20 mouse cellular contexts compared by ENCODE assay signal in genomic region chr14:106835705-106836104, GRCm38 (mm10).
DNase-seq lines count a peak whose midpoint lies in the region; ATAC-seq lines count a peak whose summit lies in the region.
"Had no signal": no experiment of that assay in that cellular context is flagged by ENCODE, and none has a peak within 500 bp of the region (broad histone marks: within the 10 kb centered on the region; RNA-seq: fewer than 3 reads in every experiment).

No protein-coding gene starts in this region.

- 0 out of 2 replicates have a peak, but pooled peaks have one; percentile 20 for ATAC-seq in hindbrain, embryonic 11.5 days (ENCODE audit: low FRiP score)
- no peak for ATAC-seq in hindbrain, embryonic 13.5 days (ENCODE audit: low FRiP score)
- ATAC-seq in neural tube, embryonic 11.5 days (ENCODE audit: insufficient read depth, low FRiP score, low TSS enrichment), result peak; percentile 33; the same call in 1 of the 2 replicates
- no peak for ATAC-seq in neural tube, embryonic 15.5 days (ENCODE audit: low FRiP score)
- peak; percentile 37; the same call in 1 of the 2 replicates for ATAC-seq in midbrain, embryonic 13.5 days
- peak; percentile 26; the same call in 1 of the 2 replicates for ATAC-seq in midbrain, embryonic 16.5 days
- ATAC-seq: inflammation-experienced regulatory T-cells, adult 6 months had no signal

- H3K36me3 ChIP-seq in hindbrain, embryonic 11.5 days (ENCODE audit: control insufficient read depth, insufficient read depth, low read length), result no peaks in the 10 kb centered on the region
- no peaks in the 10 kb centered on the region for H3K36me3 ChIP-seq in hindbrain, embryonic 13.5 days
- no peaks in the 10 kb centered on the region for H3K36me3 ChIP-seq in neural tube, embryonic 11.5 days (ENCODE audit: control insufficient read depth, insufficient read depth, low read length)
- H3K36me3 ChIP-seq in neural tube, embryonic 15.5 days, result no peaks in the 10 kb centered on the region
- no peaks in the 10 kb centered on the region for H3K36me3 ChIP-seq in midbrain, embryonic 13.5 days
- no peaks in the 10 kb centered on the region for H3K36me3 ChIP-seq in midbrain, embryonic 16.5 days (ENCODE audit: control insufficient read depth, insufficient read depth, low read length)
- H3K36me3 ChIP-seq: embryonic facial prominence, embryonic 13.5 days; heart, embryonic 10.5 days; hindbrain, embryonic 15.5 days had no signal

- H3K27me3 ChIP-seq in hindbrain, embryonic 11.5 days (ENCODE audit: control insufficient read depth, insufficient read depth, low read length), result no peaks in the 10 kb centered on the region
- H3K27me3 ChIP-seq in hindbrain, embryonic 13.5 days, result no peaks in the 10 kb centered on the region
- H3K27me3 ChIP-seq in neural tube, embryonic 11.5 days (ENCODE audit: control insufficient read depth, insufficient read depth, low read length), result no peaks in the 10 kb centered on the region
- no peaks in the 10 kb centered on the region for H3K27me3 ChIP-seq in neural tube, embryonic 15.5 days (replicated peaks)
- no peaks in the 10 kb centered on the region for H3K27me3 ChIP-seq in midbrain, embryonic 13.5 days
- H3K27me3 ChIP-seq in midbrain, embryonic 16.5 days (ENCODE audit: control insufficient read depth, insufficient read depth, low read depth, low read length), result no peaks in the 10 kb centered on the region
- H3K27me3 ChIP-seq: embryonic facial prominence, embryonic 13.5 days; hindbrain, embryonic 15.5 days had no signal

- WGBS in hindbrain, embryonic 11.5 days, result 88% methylated on average over 5 of the region's 5 CpGs
- 77% methylated on average over 5 of the region's 5 CpGs for WGBS in hindbrain, embryonic 13.5 days
- 92% methylated on average over 5 of the region's 5 CpGs for WGBS in neural tube, embryonic 11.5 days
- 61% methylated on average over 5 of the region's 5 CpGs for WGBS in neural tube, embryonic 15.5 days
- 67% methylated on average over 5 of the region's 5 CpGs for WGBS in midbrain, embryonic 13.5 days
- 81% methylated on average over 5 of the region's 5 CpGs for WGBS in midbrain, embryonic 16.5 days

- no peaks in the 10 kb centered on the region for H3K9me3 ChIP-seq in hindbrain, embryonic 11.5 days (ENCODE audit: control insufficient read depth, low read length)
- H3K9me3 ChIP-seq in hindbrain, embryonic 13.5 days, result no peaks in the 10 kb centered on the region
- no peaks in the 10 kb centered on the region for H3K9me3 ChIP-seq in neural tube, embryonic 11.5 days (ENCODE audit: control insufficient read depth, low read length)
- H3K9me3 ChIP-seq in neural tube, embryonic 15.5 days (replicated peaks), result no peaks in the 10 kb centered on the region
- no peaks in the 10 kb centered on the region for H3K9me3 ChIP-seq in midbrain, embryonic 13.5 days
- no peaks in the 10 kb centered on the region for H3K9me3 ChIP-seq in midbrain, embryonic 16.5 days (replicated peaks; ENCODE audit: control insufficient read depth, low read length, poor library complexity, severe bottlenecking)
- H3K9me3 ChIP-seq: embryonic facial prominence, embryonic 13.5 days; heart, embryonic 10.5 days; hindbrain, embryonic 15.5 days had no signal

- no peak overlapping the region for H3K9ac ChIP-seq in hindbrain, embryonic 11.5 days (ENCODE audit: low read depth, low read length)
- H3K9ac ChIP-seq in hindbrain, embryonic 13.5 days, result no peak overlapping the region
- H3K9ac ChIP-seq in neural tube, embryonic 11.5 days (ENCODE audit: low read length), result no peak overlapping the region
- H3K9ac ChIP-seq in neural tube, embryonic 15.5 days (replicated peaks), result no peak overlapping the region
- no peak overlapping the region for H3K9ac ChIP-seq in midbrain, embryonic 13.5 days (replicated peaks)
- H3K9ac ChIP-seq in midbrain, embryonic 16.5 days (ENCODE audit: low read depth, low read length), result no peak overlapping the region
- H3K9ac ChIP-seq: embryonic facial prominence, embryonic 13.5 days; hindbrain, embryonic 15.5 days had no signal

- no peak overlapping the region for H3K4me3 ChIP-seq in hindbrain, embryonic 11.5 days (ENCODE audit: low read depth, low read length)
- H3K4me3 ChIP-seq in hindbrain, embryonic 13.5 days, result no peak overlapping the region
- no peak overlapping the region for H3K4me3 ChIP-seq in neural tube, embryonic 11.5 days (ENCODE audit: low read depth, low read length)
- H3K4me3 ChIP-seq in neural tube, embryonic 15.5 days (replicated peaks), result no peak overlapping the region
- H3K4me3 ChIP-seq in midbrain, embryonic 13.5 days (replicated peaks), result no peak overlapping the region
- no peak overlapping the region for H3K4me3 ChIP-seq in midbrain, embryonic 16.5 days (ENCODE audit: low read depth, low read length)
- H3K4me3 ChIP-seq: embryonic facial prominence, embryonic 13.5 days; heart, embryonic 10.5 days; hindbrain, embryonic 15.5 days had no signal

- no peak overlapping the region for H3K27ac ChIP-seq in hindbrain, embryonic 11.5 days (ENCODE audit: low read depth, low read length)
- H3K27ac ChIP-seq in hindbrain, embryonic 13.5 days, result no peak overlapping the region
- no peak overlapping the region for H3K27ac ChIP-seq in neural tube, embryonic 11.5 days (ENCODE audit: low read depth, low read length)
- no peak overlapping the region for H3K27ac ChIP-seq in neural tube, embryonic 15.5 days (replicated peaks)
- H3K27ac ChIP-seq in midbrain, embryonic 13.5 days, result no peak overlapping the region
- no peak overlapping the region for H3K27ac ChIP-seq in midbrain, embryonic 16.5 days (ENCODE audit: low read length)
- H3K27ac ChIP-seq: embryonic facial prominence, embryonic 13.5 days; heart, embryonic 10.5 days had no signal

- no peaks in the 10 kb centered on the region for H3K4me1 ChIP-seq in hindbrain, embryonic 11.5 days (replicated peaks; ENCODE audit: control insufficient read depth, insufficient read depth, low read length)
- no peaks in the 10 kb centered on the region for H3K4me1 ChIP-seq in hindbrain, embryonic 13.5 days (replicated peaks)
- no peaks in the 10 kb centered on the region for H3K4me1 ChIP-seq in neural tube, embryonic 11.5 days (ENCODE audit: control insufficient read depth, insufficient read depth, low read length)
- no peaks in the 10 kb centered on the region for H3K4me1 ChIP-seq in neural tube, embryonic 15.5 days
- H3K4me1 ChIP-seq in midbrain, embryonic 13.5 days (replicated peaks), result 0 out of 2 replicates have a peak, but pooled peaks cover 4% of the 10 kb centered on the region
- H3K4me1 ChIP-seq in midbrain, embryonic 16.5 days (ENCODE audit: control insufficient read depth, insufficient read depth, low read length), result 0 out of 2 replicates have a peak, but pooled peaks cover 3% of the 10 kb centered on the region
- H3K4me1 ChIP-seq: embryonic facial prominence, embryonic 13.5 days; heart, embryonic 10.5 days had no signal

- no peak for DNase-seq in hindbrain, embryonic 11.5 days (ENCODE audit: low spot score)
- no peak for DNase-seq in neural tube, embryonic 11.5 days (ENCODE audit: low spot score)
- DNase-seq in urinary bladder, postnatal 36 days (ENCODE audit: low spot score in 2 of 2), result no peak
- DNase-seq: adrenal gland, adult 2 months; adrenal gland, postnatal 25 days; cerebellum, adult 18-20 months; cerebellum, adult 9-11 months; cerebellum, postnatal 36 days; gastrocnemius, postnatal 10 days; heart, adult 18-20 months; heart, postnatal 10 days; heart, postnatal 4 days had no signal

- no peak overlapping the region for H3K4me2 ChIP-seq in hindbrain, embryonic 11.5 days (replicated peaks; ENCODE audit: low read depth, low read length)
- no peak overlapping the region for H3K4me2 ChIP-seq in hindbrain, embryonic 13.5 days
- no peak overlapping the region for H3K4me2 ChIP-seq in neural tube, embryonic 11.5 days (ENCODE audit: low read depth)
- no peak overlapping the region for H3K4me2 ChIP-seq in neural tube, embryonic 15.5 days
- no peak overlapping the region for H3K4me2 ChIP-seq in midbrain, embryonic 13.5 days (replicated peaks)
- H3K4me2 ChIP-seq in midbrain, embryonic 16.5 days (ENCODE audit: low read length), result no peak overlapping the region
- H3K4me2 ChIP-seq: embryonic facial prominence, embryonic 13.5 days; hindbrain, embryonic 15.5 days had no signal

Comparison
In these comparisons a context has a peak if more than half of its experiments do, and no peak if none do; other contexts are left out.
1. ATAC-seq: peak in hindbrain, embryonic 11.5 days (single experiment), neural tube, embryonic 11.5 days (single experiment), midbrain, embryonic 13.5 days (single experiment) and midbrain, embryonic 16.5 days (single experiment); none in hindbrain, embryonic 13.5 days (single experiment) and neural tube, embryonic 15.5 days (single experiment).